Mouse (Mus musculus): ENCODE measurements around the gene Inf2. TPM values are rescaled to one million over a fixed set of nuclear protein-coding genes. Genes with fewer than 3 reads are reported as not detected.

Gene Inf2
- total RNA-seq, 4 experiments from 2014 or later, result 6.7 to 9.2 (median 8.4) TPM

DNA sequence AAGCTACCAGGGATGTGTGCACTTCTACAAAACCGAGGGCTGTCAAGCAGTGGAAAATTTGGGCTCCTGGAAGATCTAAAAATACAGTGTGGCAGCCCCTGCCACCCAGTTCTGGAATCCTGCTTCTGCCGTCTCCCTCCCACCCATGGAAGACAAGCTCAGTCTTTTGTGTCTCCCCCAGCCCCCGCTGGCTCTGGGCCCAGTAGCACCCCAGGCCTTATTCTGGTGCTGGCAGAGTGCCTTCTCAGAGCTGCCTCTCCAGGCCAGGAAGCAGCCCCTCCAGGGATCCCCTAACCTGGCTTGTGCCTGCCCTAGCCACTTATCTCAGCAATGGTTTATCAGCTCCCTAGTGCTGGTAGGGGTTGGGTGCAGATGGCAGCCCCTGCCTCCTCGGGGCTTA lies 6.4 kb downstream of the Inf2 start:
- no peak for DNase-seq (ENCODE audit: low spot score in 2 of 2)

DNA sequence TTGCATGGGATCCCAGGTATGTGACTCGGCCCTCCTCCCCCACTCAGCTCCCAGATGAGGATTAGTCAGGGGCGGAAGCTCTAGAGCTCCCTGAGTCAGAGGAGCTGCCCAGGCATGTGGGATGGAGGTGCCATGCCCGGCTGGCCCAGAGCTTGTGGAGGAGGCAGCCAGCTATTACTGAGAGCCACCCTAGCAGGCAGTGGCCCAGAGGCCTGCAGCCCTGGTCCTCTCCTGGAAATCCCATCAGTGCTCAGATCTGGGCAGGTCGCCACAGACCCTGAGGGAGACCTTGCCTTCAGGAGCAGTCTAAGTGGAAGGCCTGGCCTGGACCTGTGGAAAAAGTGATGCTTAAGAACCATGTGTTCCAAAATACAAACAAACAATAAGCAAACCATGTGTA lies 7.0 kb downstream of the Inf2 start:
- peak; percentile 51 to 70 for DNase-seq (ENCODE audit: low spot score in 2 of 2)

DNA sequence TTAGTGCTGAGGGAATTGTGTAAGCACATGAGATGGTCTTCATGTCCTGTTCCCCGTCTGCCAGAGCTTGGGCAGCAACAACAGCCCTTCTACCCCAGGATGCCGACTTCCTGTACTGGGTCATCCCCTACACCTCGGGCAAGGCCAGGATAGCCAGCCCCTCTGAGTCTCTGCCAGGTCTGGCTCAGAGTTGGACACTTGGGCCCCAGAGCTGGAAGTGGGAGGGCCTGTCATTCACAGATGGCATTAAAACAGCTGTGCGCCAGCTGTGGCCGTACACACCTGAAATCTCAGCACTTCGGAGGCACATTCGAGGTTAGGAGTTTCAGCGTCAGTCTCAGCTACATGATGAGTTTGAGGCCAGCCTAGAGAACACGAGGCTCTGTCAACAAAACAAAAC lies 7.9 kb downstream of the Inf2 start:
- DNase-seq (ENCODE audit: low spot score in 2 of 2), result no peak

DNA sequence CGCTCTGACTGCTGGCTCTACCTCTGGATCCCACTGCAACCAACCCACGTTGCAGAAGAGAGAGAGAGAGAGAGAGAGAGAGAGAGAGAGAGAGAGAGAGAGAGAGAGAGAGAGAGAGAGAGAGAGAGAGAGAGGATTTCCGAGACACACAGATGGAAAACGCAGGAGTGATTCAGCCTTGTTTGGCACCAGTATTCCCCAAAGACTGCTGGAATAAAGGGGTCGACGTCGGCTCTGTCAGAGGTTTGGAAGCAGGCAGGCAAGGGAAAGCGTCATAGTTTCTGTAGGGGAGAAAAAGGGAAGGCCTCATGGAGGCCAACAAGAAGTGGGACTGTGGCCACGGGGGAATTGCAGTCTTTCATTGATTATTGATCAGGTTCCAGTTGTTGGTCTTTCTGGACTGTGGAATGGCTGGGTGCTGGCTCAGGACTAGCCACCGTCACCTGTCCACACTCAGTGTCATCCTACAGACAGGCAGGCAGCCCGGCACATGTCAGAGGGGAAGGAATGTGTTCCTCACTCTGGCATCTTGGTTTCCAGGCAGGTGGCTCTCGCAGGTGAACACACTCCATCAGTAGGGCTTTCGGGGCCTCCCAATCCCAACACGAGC lies 8.4 kb downstream of the Inf2 start:
- DNase-seq (ENCODE audit: low spot score in 2 of 2), result no peak

DNA sequence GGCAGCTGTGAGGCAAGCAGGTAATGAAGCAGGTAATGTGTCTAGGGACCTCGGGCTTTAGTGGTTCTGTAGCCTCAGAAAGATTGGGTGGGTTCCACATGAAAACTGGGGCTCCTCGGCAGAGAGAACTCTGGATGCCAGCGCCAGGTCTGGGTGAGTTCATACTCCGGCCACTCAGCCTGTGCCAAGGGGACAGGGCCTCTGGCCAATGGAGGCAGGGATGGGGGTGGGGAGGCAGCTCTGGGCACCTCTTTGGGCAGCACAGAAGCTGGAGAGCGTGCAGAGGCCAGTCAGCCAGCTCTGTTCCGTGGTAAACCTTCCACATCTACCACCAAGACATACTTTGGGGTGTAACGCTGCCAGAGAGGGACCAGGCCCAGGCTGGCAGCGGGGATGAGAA lies 9.0 kb downstream of the Inf2 start:
- DNase-seq (ENCODE audit: low spot score in 2 of 2), result peak in 1 of 2 experiments; percentile 52

DNA sequence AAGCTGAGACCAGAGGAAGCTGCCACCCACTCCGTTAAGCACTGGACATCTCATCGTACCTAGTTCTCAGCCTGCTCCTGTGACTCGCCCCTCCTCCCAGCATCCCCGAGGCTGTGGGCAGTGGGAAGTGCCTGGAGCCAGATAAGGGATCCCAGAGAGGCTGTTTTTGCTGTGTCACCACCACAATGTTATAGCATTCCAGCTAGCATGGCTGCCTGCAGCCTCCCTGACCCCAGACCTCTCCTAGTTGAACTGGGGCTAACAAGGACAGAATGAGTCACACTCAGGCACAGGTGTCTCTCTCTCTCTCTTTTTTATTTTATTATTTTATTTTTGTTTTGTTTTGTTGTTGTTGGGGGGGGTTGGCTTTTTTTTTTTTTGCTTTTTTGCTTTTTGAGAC lies 10.6 kb downstream of the Inf2 start:
- no peak for DNase-seq (ENCODE audit: low spot score in 2 of 2)

DNA sequence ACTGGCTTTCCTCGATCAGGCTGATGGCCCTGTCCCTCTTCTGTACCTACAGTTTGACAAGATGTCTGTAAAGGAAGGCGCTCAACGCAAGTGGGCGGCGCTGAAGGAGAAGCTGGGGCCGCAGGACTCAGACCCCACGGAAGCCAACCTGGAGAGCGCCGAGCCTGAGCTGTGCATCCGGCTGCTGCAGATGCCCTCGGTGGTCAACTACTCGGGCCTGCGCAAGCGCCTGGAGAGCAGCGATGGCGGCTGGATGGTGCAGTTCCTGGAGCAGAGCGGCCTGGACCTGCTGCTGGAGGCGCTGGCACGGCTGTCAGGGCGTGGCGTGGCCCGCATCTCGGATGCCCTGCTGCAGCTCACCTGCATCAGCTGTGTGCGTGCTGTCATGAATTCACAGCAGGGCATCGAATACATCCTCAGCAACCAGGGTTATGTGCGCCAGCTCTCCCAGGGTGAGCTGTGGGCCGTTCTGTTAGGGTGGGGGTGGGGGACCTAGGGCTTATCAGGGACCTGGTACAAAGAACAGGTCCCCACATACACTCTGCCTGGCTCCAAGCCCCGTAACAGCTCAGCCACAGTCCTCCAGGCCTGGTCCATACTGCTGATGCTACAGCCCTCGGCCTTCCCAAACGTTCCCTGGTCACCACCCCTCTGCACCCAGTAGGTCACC lies 11.5 kb downstream of the Inf2 start:
- no peak for DNase-seq (ENCODE audit: low spot score in 2 of 2)

DNA sequence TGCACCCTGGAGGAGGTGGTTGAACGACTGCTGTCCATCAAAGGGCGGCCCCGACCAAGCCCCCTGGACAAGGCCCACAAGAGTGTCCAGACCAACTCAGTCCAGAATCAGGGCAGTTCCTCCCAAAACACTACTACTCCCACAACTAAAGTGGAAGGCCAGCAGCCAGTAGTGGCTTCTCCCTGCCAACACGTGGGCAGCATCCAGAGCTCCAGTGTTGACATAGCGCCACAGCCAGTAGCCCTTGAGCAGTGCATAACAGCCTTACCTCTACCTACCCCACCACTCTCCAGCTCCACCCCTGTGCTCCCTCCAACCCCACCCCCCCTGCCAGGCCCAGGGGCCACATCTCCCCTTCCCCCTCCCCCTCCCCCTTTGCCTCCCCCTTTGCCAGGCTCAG lies 15.4 kb downstream of the Inf2 start:
- DNase-seq (ENCODE audit: low spot score in 2 of 2), result no peak

DNA sequence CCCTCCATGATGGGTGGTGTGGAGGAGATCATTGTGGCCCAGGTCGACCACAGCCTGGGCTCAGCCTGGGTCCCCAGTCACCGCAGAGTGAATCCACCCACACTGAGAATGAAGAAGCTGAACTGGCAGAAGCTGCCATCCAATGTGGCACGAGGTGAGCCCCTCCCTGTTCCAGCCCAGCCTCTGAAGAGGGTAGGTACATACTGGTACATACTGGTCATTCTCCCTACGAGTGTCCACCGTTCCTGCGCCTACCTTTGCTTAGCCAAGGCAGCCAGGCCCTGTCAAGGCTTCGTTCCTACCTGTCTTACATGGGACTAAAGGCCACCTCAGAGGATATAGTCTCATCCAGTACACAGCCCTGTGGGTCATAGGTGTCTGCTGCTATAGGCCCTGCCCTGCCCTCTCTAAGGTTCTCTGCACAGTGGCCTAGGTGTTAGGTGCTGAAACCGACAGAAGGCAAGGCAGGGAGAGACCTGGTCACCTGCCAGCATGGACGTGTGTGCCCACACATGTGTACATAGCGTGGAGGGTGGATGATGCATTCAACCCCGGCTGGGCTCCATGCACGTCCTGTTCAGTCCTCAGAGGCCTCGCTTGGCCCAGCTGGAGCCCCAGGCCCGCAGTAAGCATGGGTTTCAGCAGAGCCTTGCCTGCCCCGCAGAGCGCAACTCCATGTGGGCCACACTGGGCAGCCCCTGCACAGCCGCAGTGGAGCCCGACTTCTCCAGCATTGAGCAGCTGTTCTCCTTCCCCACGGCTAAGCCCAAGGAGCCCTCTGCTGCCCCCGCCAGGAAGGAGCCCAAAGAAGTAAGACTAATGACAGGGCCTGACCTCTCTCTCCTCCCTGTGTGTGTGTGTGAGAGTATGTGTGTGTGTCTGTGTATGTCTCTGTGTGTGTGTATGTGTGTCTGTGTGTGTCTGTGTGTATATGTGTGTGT lies 16.4 kb downstream of the Inf2 start:
- DNase-seq (ENCODE audit: low spot score in 2 of 2), result peak in 1 of 2 experiments; percentile 50

DNA sequence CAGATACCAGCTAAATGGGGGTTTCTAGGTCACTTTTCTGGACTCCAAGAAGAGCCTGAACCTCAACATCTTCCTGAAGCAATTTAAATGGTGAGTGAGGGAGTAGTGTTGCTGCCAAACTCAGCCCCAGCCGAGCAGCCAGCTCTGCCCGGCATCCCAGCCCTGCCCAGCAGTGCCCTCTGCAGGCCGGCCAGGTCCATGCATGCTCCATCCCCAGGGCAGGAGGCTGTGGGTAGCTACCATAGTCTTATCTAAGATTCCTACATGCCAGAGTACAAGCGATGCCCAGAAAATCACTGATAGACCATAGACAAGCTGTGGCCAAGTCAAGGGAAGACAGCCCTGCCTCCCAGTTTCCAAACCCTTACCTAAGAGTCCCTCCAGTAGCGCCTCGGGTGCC lies 17.2 kb downstream of the Inf2 start:
- peak; percentile 66 to 67 for DNase-seq (ENCODE audit: low spot score in 2 of 2)

DNA sequence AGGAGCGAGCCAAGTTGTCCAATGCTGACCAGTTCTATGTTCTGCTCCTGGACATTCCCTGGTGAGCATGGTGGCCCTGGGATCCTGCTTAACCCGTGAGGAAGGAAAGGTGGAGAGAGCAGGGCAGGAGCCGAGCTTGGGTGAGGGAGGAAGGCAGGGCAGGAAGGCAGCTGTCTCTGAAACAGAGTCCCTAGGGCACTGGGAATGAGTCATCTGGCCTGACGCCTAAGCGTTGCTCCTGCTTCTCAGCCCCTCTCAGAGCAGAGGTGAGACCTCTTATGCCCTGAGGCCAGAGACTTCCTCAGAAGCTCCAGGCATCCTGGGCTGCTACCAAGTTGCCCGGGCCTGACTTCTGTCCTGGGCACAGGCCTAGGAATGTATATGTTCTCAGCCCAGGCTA lies 18.4 kb downstream of the Inf2 start:
- DNase-seq (ENCODE audit: low spot score in 2 of 2), result no peak

DNA sequence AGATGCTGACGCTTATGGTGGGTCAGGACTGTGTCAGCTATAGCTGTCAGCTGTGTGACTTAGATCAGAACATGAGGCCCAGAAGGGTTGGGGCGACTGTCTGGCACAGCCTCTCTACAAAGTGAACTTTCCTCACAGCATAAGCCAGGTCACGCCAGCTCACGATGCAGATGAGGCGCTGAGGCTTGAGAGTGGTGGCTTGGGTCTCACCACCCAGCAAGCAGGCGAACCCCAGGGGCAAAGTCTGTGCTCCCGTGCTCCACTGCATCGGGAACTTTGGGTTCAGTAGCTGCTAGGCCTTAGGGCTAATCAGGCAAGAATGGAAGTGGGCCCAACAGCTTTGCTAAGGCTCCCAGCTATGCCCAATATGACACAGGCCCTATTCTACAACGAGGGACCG lies 20.4 kb downstream of the Inf2 start:
- no peak for DNase-seq (ENCODE audit: low spot score in 2 of 2)

DNA sequence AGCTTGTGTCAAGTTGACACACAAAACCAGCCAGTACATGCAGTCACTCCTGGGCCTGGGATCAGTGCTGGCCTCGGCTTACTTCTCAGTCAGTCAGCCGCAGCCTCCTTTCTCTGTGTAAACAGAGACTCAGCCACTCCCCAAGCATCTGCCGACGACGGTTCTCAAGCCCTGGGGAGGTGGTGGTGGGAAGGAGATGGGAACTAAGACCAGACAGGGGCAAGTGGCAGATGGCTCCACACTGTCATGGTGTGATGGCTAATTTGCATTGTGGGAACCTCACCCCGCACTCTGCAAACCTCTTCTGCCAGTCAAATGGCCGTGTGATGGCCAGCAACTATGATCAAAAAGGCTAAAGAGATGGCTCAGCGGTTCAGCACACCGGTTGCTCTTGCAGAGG lies 28.1 kb downstream of the Inf2 start:
- no peak for DNase-seq (ENCODE audit: low spot score in 2 of 2)

DNA sequence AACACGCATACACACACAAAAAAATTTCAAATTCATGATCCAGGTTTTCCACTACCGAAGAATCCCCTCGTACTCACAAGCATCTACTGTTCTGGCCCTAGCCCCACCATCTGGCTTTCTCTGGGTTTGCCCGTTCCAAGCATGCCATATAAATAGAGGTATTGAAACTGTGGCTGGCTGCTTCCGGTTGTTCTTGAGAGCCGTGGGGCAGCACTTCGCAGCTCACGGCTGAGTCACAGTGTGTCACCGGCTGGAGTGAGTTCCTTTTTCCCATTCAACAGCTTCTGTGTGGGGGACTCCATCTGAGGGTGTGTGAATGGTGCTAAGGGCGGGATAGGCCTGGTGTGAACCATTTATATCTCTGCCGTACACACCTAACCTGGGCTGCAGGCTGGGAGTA lies 28.6 kb downstream of the Inf2 start:
- no peak for DNase-seq (ENCODE audit: low spot score in 2 of 2)

DNA sequence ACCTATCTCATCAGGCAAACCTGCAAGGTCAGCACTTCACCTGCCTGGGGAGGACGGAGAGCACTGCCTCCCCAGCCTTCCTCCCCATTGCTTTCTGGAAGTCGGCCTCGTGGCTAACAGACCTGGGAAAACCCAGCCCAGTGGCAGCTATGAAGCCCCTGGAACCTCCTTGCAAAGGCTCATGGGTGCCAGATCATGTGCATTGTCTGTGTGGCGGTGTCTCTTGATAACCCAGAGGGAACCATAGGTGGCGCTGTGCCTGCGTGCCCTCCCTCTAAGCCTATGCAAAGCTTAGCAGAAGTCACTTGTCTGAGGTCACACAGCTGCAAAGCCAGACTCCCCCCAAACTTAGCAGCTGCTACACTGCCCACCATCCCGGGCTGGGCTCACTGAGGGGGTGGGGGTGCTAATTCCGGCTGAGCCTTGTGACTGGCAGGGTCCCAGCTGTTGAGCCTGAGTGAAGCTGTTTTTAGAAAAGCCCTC lies 29.4 kb downstream of the Inf2 start:
- peak; percentile 70 to 88 for DNase-seq (ENCODE audit: low spot score in 2 of 2)

DNA sequence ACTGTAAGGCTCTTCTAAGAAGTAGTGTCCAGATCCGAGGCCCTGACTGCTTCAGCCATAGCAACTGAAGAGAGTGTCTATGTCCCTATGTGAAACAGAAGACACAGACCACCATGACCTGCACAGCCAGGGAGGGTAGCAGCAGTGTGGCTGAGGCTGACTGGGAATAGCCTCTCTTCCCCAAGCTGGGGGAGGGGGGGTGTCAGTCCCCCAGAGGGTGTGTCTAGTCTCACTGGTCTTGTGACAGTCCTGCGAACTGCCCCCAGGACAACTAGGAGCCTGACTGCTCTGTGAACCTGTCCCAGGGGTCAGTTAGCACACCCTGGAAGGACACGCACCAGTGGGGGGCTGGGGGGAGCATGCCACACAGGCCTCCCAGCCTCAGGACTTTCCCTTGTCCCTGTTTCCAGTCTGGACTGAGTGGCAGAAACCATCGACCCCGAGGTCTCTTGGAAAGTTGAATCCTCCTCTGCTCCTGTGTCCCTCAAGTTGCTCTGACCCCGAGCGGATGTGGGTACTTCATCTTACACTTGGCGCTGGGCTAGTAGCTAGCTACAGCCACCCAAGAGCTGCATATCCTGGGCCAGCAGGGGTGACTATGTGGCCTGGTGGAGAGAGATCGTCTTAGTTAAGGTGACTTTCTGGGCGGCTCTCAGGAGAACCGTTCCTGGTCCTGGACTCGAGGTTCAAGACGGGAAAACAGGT lies 30.5 kb downstream of the Inf2 start:
- DNase-seq (ENCODE audit: low spot score in 2 of 2), result peak; percentile 81 to 82

DNA sequence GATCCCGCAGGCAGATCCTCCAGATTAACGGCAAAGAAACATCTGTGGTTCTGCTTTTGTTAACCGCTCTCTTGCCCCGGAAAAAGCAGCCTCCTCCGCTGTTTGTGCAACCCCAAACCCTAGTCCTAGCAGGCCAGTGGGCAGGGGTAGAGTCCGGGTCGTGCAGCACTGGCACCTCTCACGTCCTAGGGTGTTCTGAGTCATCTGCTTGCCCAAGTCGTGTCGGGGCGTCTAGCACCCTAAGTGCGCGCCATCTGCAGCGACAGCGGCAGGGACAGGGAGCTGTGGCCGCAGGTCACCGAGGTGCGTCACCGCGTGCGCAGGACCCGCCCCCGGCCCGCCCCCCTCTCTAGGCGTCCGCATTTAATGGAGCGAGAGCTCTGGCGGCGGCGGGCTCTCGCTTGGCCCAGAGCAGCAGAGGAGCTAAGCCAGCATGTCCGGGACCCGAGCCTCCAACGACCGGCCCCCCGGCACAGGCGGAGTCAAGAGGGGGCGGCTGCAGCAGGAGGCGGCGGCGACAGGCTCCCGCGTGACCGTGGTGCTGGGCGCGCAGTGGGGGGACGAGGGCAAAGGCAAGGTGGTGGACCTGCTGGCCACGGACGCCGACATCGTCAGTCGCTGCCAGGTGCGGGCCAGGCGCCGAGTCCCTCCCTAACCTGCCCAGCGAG lies 31.2 kb downstream of the Inf2 start, which contains the start of gene Adssl1:
Gene Adssl1 (plus strand): TSS at position 360 of the 668 bp plus-strand sequence.
- peak; percentile 69 to 81 for DNase-seq (ENCODE audit: low spot score in 2 of 2)

DNA sequence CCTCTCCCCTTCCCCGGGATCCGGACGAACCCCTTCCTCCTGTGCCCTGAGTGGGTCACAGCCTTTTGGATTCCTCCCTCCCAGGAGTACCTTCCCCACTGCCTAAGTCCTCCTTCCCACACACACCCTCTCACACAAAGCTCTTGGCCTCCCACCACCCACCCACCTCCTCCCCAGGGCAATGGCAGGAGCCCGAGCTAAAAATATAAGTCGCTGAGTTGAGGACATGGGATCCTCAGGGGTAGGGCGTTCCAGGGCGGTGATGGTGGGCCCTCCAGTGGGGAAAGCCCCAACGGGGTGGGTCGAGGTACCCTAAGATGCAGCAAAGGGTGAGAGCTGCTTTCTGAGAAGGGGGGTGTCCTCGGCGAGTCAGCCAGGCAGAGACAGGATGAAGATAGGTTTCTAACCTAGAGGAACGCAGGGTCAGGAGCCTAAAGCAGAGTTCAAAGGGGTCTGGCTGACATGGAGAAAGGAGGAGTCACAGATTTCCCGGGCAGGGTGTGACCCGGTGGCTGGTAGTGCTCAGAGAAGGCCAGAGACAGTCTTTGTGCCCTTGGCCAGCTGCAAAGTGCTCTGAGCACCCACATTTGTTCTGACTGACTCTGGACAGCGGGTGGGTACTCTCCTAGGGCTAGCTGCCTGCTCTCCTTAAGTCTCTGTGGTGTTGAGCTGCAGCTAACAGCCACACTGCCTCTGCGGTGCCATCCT lies 31.9 kb downstream of the Inf2 start:
- DNase-seq (ENCODE audit: low spot score in 2 of 2), result peak; percentile 59 to 66

DNA sequence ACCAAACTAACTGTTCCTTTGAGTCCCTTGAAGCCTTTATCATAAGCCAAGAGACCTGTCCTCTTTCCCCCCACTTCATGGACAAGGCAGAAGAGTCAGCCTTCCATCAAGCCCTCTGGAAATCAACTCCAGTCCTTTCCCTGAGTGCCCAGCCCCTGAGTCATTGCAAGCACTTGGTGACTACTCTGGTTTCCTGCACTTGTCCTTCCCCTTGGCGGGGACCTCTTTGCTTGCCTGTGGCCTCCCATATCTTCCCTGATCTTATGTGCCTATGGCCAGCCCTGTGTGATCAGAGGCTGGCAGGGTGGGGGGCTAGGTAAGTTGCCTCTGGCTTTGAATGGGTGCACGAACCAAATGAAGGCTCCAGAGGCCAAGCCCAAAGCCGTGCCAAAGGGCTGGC lies 33.3 kb downstream of the Inf2 start:
- no peak for DNase-seq (ENCODE audit: low spot score in 2 of 2)

DNA sequence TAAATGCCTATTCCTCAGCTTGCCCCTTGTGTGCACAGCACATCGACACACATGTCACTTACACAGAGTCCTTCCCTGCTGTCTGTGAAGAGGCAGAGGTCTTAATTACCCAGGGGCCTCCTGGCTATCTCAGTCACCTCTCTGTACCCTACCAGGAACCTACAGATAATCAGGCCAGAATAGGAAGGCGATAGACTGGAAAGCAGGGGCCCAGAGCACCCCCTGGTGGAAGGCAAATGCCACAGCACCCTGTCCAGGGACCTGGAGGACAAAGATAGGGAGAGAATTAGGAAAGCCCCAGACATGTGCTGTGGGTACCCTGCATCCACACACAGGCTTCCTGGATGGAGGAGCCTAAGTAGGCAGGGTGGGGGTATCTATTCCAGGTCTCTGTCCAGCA lies 35.2 kb downstream of the Inf2 start:
- no peak for DNase-seq (ENCODE audit: low spot score in 2 of 2)
